Mouse (Mus musculus) granulocyte monocyte progenitor cell, adult 5-6 weeks (primary cell): ENCODE measurements around the gene Fcna. TPM values are rescaled to one million over a fixed set of nuclear protein-coding genes. Genes with fewer than 3 reads are reported as not detected.
A peak's percentile ranks its signal among the peaks of the same experiment; 100 is the strongest.

Experiments used
- ATAC-seq: replicated peaks from 2 replicates; pipeline ENCODE4 v1.8.0; 2016; ENCODE audit warnings: mild to moderate bottlenecking, moderate TSS enrichment, inconsistent platforms; ENCODE audit not compliant: poor library complexity, severe bottlenecking
- total RNA-seq, 2 experiments: library from RNA; stranded (forward) in 1 of 2; stranded (reverse) in 1 of 2; fragments of 200-712, 200-1000 nt in 1 of 2; fragments of >200 nt in 1 of 2; fragmentation: Nextera tagmentation in 1 of 2; gene quantifications; 2 replicates each; pipeline ENCODE4 v1.2.3; 2014 to 2017

Gene Fcna
- total RNA-seq, 2 experiments from 2014 or later: 2.0 TPM; not detected in 1

GRCm38 (mm10) chr2:25579737-25580460 is 47.9 kb downstream of the Fcna start:
- ATAC-seq: no peak

- no peak for ATAC-seq
Observed at GRCm38 (mm10) chr2:25578796-25579736, 48.8 kb downstream of the Fcna start.

- ATAC-seq: no peak
Observed at GRCm38 (mm10) chr2:25577951-25578795, 49.7 kb downstream of the Fcna start.

- ATAC-seq: no peak
Observed at GRCm38 (mm10) chr2:25576965-25577891, 50.6 kb downstream of the Fcna start.

- ATAC-seq: no peak
Observed at GRCm38 (mm10) chr2:25576028-25576850, 51.6 kb downstream of the Fcna start.

GRCm38 (mm10) chr2:25575432-25576027 is 52.3 kb downstream of the Fcna start:
- ATAC-seq: peak; percentile 43

Other genes with a start within 250 kb of the Fcna start
Only the 30 nearest of the 32 such genes appear.
- gene Npdc1, start 228.7 kb downstream of the Fcna start, total RNA-seq (2014; fragmentation: Nextera tagmentation): not detected in 2 replicates
- not detected in 2 replicates for gene Npdc1, start 228.7 kb downstream of the Fcna start, total RNA-seq (2017)
- gene Fut7, start 204.8 kb downstream of the Fcna start, total RNA-seq (2014; fragmentation: Nextera tagmentation): 34.5 and 38.8 TPM in 2 replicates
- 24.8 and 27.3 TPM in 2 replicates for gene Fut7, start 204.8 kb downstream of the Fcna start, total RNA-seq (2017)
- 54.8 and 56.4 TPM in 2 replicates for gene Abca2, start 199.3 kb downstream of the Fcna start, total RNA-seq (2014; fragmentation: Nextera tagmentation)
- 21.0 and 23.1 TPM in 2 replicates for gene Abca2, start 199.3 kb downstream of the Fcna start, total RNA-seq (2017)
- gene Clic3, start 171.2 kb downstream of the Fcna start, total RNA-seq (2014; fragmentation: Nextera tagmentation): not detected in 2 replicates
- gene Clic3, start 171.2 kb downstream of the Fcna start, total RNA-seq (2017): 1.4 TPM in 1 of 2 replicates, not detected in the other
- 29.1 and 39.4 TPM in 2 replicates for gene Paxx, start 166.9 kb downstream of the Fcna start, total RNA-seq (2014; fragmentation: Nextera tagmentation)
- gene Paxx, start 166.9 kb downstream of the Fcna start, total RNA-seq (2017): 20.2 and 32.5 TPM in 2 replicates
- 3.5 and 4.2 TPM in 2 replicates for gene Ptgds, start 158.0 kb downstream of the Fcna start, total RNA-seq (2014; fragmentation: Nextera tagmentation)
- 0.93 TPM in 1 of 2 replicates, not detected in the other for gene Ptgds, start 158.0 kb downstream of the Fcna start, total RNA-seq (2017)
- not detected in 2 replicates for gene Lcn12, start 134.1 kb downstream of the Fcna start, total RNA-seq (2014; fragmentation: Nextera tagmentation)
- not detected in 2 replicates for gene Lcn12, start 134.1 kb downstream of the Fcna start, total RNA-seq (2017)
- gene Fbxw5, start 127.3 kb downstream of the Fcna start, total RNA-seq (2014; fragmentation: Nextera tagmentation): 30.4 and 55.0 TPM in 2 replicates
- 23.9 and 31.4 TPM in 2 replicates for gene Fbxw5, start 127.3 kb downstream of the Fcna start, total RNA-seq (2017)
- 6.0 TPM in 1 of 2 replicates, not detected in the other for gene C8g, start 126.3 kb downstream of the Fcna start, total RNA-seq (2014; fragmentation: Nextera tagmentation)
- gene C8g, start 126.3 kb downstream of the Fcna start, total RNA-seq (2017): 1.5 and 1.6 TPM in 2 replicates
- 17.3 and 18.2 TPM in 2 replicates for gene Traf2, start 81.1 kb downstream of the Fcna start, total RNA-seq (2014; fragmentation: Nextera tagmentation)
- gene Traf2, start 81.1 kb downstream of the Fcna start, total RNA-seq (2017): 13.9 and 15.9 TPM in 2 replicates
- 134 and 171 TPM in 2 replicates for gene Edf1, start 70.2 kb downstream of the Fcna start, total RNA-seq (2014; fragmentation: Nextera tagmentation)
- 96.1 and 107 TPM in 2 replicates for gene Edf1, start 70.2 kb downstream of the Fcna start, total RNA-seq (2017)
- 1.5 and 3.4 TPM in 2 replicates for gene Mamdc4, start 53.2 kb downstream of the Fcna start, total RNA-seq (2014; fragmentation: Nextera tagmentation)
- gene Mamdc4, start 53.2 kb downstream of the Fcna start, total RNA-seq (2017): 1.2 and 66.7 TPM in 2 replicates
- 62.5 and 89.4 TPM in 2 replicates for gene Phpt1, start 52.8 kb downstream of the Fcna start, total RNA-seq (2014; fragmentation: Nextera tagmentation)
- 5.9 and 46.2 TPM in 2 replicates for gene Phpt1, start 52.8 kb downstream of the Fcna start, total RNA-seq (2017)
- gene Ajm1, start 46.3 kb downstream of the Fcna start, total RNA-seq (2014; fragmentation: Nextera tagmentation): not detected in 2 replicates
- gene Ajm1, start 46.3 kb downstream of the Fcna start, total RNA-seq (2017): 0.39 TPM in 1 of 2 replicates, not detected in the other
- gene Rabl6, start 19.5 kb downstream of the Fcna start, total RNA-seq (2014; fragmentation: Nextera tagmentation): 63.1 and 75.4 TPM in 2 replicates
- gene Rabl6, start 19.5 kb downstream of the Fcna start, total RNA-seq (2017): 61.3 and 71.0 TPM in 2 replicates
- gene Ccdc183, start 10.4 kb downstream of the Fcna start, total RNA-seq (2014; fragmentation: Nextera tagmentation): not detected in 2 replicates
- gene Ccdc183, start 10.4 kb downstream of the Fcna start, total RNA-seq (2017): not detected in 2 replicates
- 11.4 and 27.3 TPM in 2 replicates for gene Tmem141, start 6.0 kb downstream of the Fcna start, total RNA-seq (2014; fragmentation: Nextera tagmentation)
- gene Tmem141, start 6.0 kb downstream of the Fcna start, total RNA-seq (2017): 25.0 and 31.5 TPM in 2 replicates
- gene Lcn8, start 25.1 kb upstream of the Fcna start, total RNA-seq (2014; fragmentation: Nextera tagmentation): not detected in 2 replicates
- gene Lcn8, start 25.1 kb upstream of the Fcna start, total RNA-seq (2017): not detected in 2 replicates
- not detected in 2 replicates for gene Lcn5, start 29.9 kb upstream of the Fcna start, total RNA-seq (2014; fragmentation: Nextera tagmentation)
- not detected in 2 replicates for gene Lcn5, start 29.9 kb upstream of the Fcna start, total RNA-seq (2017)
- not detected in 2 replicates for gene Lcn6, start 48.8 kb upstream of the Fcna start, total RNA-seq (2014; fragmentation: Nextera tagmentation)
- not detected in 2 replicates for gene Lcn6, start 48.8 kb upstream of the Fcna start, total RNA-seq (2017)
- not detected in 2 replicates for gene Lcn10, start 54.7 kb upstream of the Fcna start, total RNA-seq (2014; fragmentation: Nextera tagmentation)
- gene Lcn10, start 54.7 kb upstream of the Fcna start, total RNA-seq (2017): not detected in 2 replicates
- gene Obp2a, start 72.0 kb upstream of the Fcna start, total RNA-seq (2014; fragmentation: Nextera tagmentation): not detected in 2 replicates
- gene Obp2a, start 72.0 kb upstream of the Fcna start, total RNA-seq (2017): not detected in 2 replicates
- gene Bmyc, start 78.7 kb upstream of the Fcna start, total RNA-seq (2014; fragmentation: Nextera tagmentation): 12.2 and 20.9 TPM in 2 replicates
- 4.9 and 9.2 TPM in 2 replicates for gene Bmyc, start 78.7 kb upstream of the Fcna start, total RNA-seq (2017)
- not detected in 2 replicates for gene Obp2b, start 109.0 kb upstream of the Fcna start, total RNA-seq (2014; fragmentation: Nextera tagmentation)
- not detected in 2 replicates for gene Obp2b, start 109.0 kb upstream of the Fcna start, total RNA-seq (2017)
- gene Lcn3, start 137.5 kb upstream of the Fcna start, total RNA-seq (2014; fragmentation: Nextera tagmentation): not detected in 2 replicates
- not detected in 2 replicates for gene Lcn3, start 137.5 kb upstream of the Fcna start, total RNA-seq (2017)
- gene Lcn11, start 149.0 kb upstream of the Fcna start, total RNA-seq (2014; fragmentation: Nextera tagmentation): not detected in 2 replicates
- not detected in 2 replicates for gene Lcn11, start 149.0 kb upstream of the Fcna start, total RNA-seq (2017)
- gene Gm13539, start 154.2 kb upstream of the Fcna start, total RNA-seq (2014; fragmentation: Nextera tagmentation): not detected in 2 replicates
- gene Gm13539, start 154.2 kb upstream of the Fcna start, total RNA-seq (2017): not detected in 2 replicates
- gene Glt6d1, start 187.8 kb upstream of the Fcna start, total RNA-seq (2014; fragmentation: Nextera tagmentation): not detected in 2 replicates
- not detected in 2 replicates for gene Glt6d1, start 187.8 kb upstream of the Fcna start, total RNA-seq (2017)
- gene Lcn9, start 195.1 kb upstream of the Fcna start, total RNA-seq (2014; fragmentation: Nextera tagmentation): not detected in 2 replicates
- gene Lcn9, start 195.1 kb upstream of the Fcna start, total RNA-seq (2017): not detected in 2 replicates
- gene Sohlh1, start 219.2 kb upstream of the Fcna start, total RNA-seq (2014; fragmentation: Nextera tagmentation): not detected in 2 replicates
- gene Sohlh1, start 219.2 kb upstream of the Fcna start, total RNA-seq (2017): not detected in 2 replicates